Mouse (Mus musculus): ENCODE measurements around the gene Tescl. TPM values are rescaled to one million over a fixed set of nuclear protein-coding genes. Genes with fewer than 3 reads are reported as not detected.

The Tescl gene
- total and polyA plus RNA-seq, 3 experiments = not detected

DNA sequence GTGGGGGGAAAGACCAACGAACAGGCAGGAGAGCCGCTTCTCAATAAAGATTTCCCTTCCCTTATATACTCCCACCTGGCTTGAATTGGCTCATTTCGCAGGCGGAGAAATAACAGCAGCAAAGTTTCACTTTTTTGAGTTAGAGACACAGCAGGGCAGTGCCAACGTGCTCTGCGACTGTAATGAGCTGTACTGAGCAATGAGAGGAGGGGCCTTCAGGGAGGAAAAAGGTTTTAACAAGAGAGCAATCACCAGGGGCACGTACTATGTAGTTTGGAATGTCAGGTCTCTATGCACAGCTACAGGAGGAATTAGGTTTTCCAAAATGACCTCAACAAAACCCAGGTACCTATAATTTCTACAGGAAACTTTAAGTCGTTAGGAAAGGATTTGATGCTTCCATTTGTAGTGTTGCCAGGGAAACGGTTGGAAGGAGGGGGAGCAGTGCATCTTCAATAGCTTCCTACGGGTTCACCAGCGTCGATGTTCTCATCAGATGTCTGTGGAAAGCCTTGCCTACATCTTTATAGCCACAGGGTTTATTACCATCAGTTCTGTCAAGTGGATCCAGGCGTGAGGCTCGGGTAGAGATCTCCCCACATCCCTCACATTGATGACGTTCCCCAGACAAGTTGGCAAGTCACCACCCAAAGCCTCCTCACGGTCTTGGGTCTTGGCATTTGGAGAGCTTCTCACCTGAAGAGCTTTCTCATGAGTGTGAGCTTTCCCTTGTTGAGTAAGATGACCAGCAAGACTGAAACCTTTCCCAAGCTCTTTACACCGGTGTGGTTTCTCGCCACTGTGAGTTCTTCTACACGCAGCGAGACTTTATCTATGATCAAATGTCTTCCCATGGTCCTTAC lies 7.2 kb downstream of the Tescl start:
- Histone ChIP-seq H3K4me1 (ENCODE audit: control insufficient read depth in 1 of 2, insufficient read depth in 2 of 2, low read length in 2 of 2) (no peaks in the 10 kb centered on the region), H3K36me3 (ENCODE audit: control insufficient read depth in 1 of 2, insufficient read depth in 2 of 2, low read length in 2 of 2) (no peaks in the 10 kb centered on the region), H3K9me3 (replicated peaks; ENCODE audit: insufficient read depth, low read length) (no peaks in the 10 kb centered on the region), H3K4me3 (ENCODE audit: control insufficient read depth in 1 of 2, insufficient read depth in 1 of 2, low read depth in 2 of 2, low read length in 2 of 2) (no peak overlapping the region), H3K9ac (ENCODE audit: control insufficient read depth, low read depth, low read length, poor library complexity, severe bottlenecking) (no peak overlapping the region), H3K79me2 (ENCODE audit: control insufficient read depth, insufficient read depth, low read length, poor library complexity) (no peaks in the 10 kb centered on the region), H3K27ac (ENCODE audit: control insufficient read depth, low read depth, low read length) (no peak overlapping the region), H3K27me3 (ENCODE audit: control insufficient read depth in 1 of 2, insufficient read depth in 2 of 2, low read length in 2 of 2) (no peaks in the 10 kb centered on the region; a peak in 2 of 4 replicates)
- no peak for DNase-seq (ENCODE audit: low read depth, low spot score)
- TF ChIP-seq MAX (IDR thresholded peaks at IDR 0.05; ENCODE audit: low read length) = no peak
- no peak for TF ChIP-seq ZC3H11A (IDR thresholded peaks at IDR 0.05; ENCODE audit: low read depth, low read length)
- TF ChIP-seq POLR2AphosphoS2 (IDR thresholded peaks at IDR 0.05; ENCODE audit: low read length) = no peak
- TF ChIP-seq MAFK (IDR thresholded peaks at IDR 0.05; ENCODE audit: borderline replicate concordance, low read depth, low read length) = no peak
- TF ChIP-seq SIN3A (IDR thresholded peaks at IDR 0.05; ENCODE audit: low read length) = no peak
- TF ChIP-seq JUND (IDR thresholded peaks at IDR 0.05; ENCODE audit: low read depth, low read length) = no peak
- no peak for TF ChIP-seq MXI1 (IDR thresholded peaks at IDR 0.05; ENCODE audit: low read depth, low read length)

- no peaks in the 10 kb centered on the region for H3K79me2 ChIP-seq (ENCODE audit: control insufficient read depth, insufficient read depth, low read length, poor library complexity)
- H3K9me3 ChIP-seq (replicated peaks; ENCODE audit: insufficient read depth, low read length) = no peaks in the 10 kb centered on the region
- no peaks in the 10 kb centered on the region; a peak in 2 of 4 replicates for H3K27me3 ChIP-seq (ENCODE audit: control insufficient read depth in 1 of 2, insufficient read depth in 2 of 2, low read length in 2 of 2)
- TF ChIP-seq USF2 (IDR thresholded peaks at IDR 0.05; ENCODE audit: borderline replicate concordance in 1 of 2, insufficient read depth in 1 of 2, low read depth in 1 of 2, low read length in 2 of 2) = no peak
- no peak for TF ChIP-seq ZKSCAN1 (IDR thresholded peaks at IDR 0.05; ENCODE audit: low read depth, low read length)
- no peak for TF ChIP-seq POLR2AphosphoS5 (IDR thresholded peaks at IDR 0.05; ENCODE audit: borderline replicate concordance, low read depth, low read length)
- TF ChIP-seq UBTF (IDR thresholded peaks at IDR 0.05; ENCODE audit: borderline replicate concordance, insufficient read depth, low read depth, low read length) = no peak
- no peak overlapping the region for H3K9ac ChIP-seq (ENCODE audit: control insufficient read depth, low read depth, low read length, poor library complexity, severe bottlenecking)
- no peaks in the 10 kb centered on the region for H3K36me3 ChIP-seq (ENCODE audit: control insufficient read depth in 1 of 2, insufficient read depth in 2 of 2, low read length in 2 of 2)
- no peaks in the 10 kb centered on the region for H3K4me1 ChIP-seq (ENCODE audit: control insufficient read depth in 1 of 2, insufficient read depth in 2 of 2, low read length in 2 of 2)
- H3K27ac ChIP-seq (ENCODE audit: control insufficient read depth, low read depth, low read length) = no peak overlapping the region
- H3K4me3 ChIP-seq (ENCODE audit: control insufficient read depth in 1 of 2, insufficient read depth in 1 of 2, low read depth in 2 of 2, low read length in 2 of 2) = no peak overlapping the region
- no peak for DNase-seq (ENCODE audit: low read depth, low spot score)
Measured at GRCm38 (mm10) chr7:24325675-24326128, 8.0 kb downstream of the Tescl start.

DNA sequence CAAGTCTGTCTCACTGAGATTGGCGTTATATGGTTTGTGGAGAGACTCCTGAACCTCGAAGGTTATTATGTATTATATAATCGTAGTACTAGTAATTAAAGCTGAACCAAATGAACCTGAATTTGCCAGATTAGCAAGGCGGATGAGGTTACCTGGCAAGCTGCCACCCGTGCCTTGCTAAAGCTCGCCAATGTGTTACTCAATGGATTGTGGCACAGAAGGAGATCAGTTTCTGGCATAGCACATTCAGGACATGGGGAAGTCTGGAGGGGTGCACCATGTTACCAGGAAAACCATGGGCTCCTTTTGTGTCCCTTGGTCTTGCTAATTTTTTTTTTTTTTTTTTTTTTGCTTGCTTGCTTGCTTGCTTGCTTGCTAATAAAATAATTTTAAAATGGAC lies 8.5 kb downstream of the Tescl start:
- no peaks in the 10 kb centered on the region for H3K79me2 ChIP-seq (ENCODE audit: control insufficient read depth, insufficient read depth, low read length, poor library complexity)

More for the DNA sequence above, 8.5 kb downstream of the Tescl start:
- no peaks in the 10 kb centered on the region for H3K9me3 ChIP-seq (replicated peaks; ENCODE audit: insufficient read depth, low read length)
- H3K36me3 ChIP-seq (ENCODE audit: control insufficient read depth in 1 of 2, insufficient read depth in 2 of 2, low read length in 2 of 2) = no peaks in the 10 kb centered on the region
- H3K9ac ChIP-seq (ENCODE audit: control insufficient read depth, low read depth, low read length, poor library complexity, severe bottlenecking) = no peak overlapping the region
- DNase-seq (ENCODE audit: low read depth, low spot score) = no peak
- H3K27ac ChIP-seq (ENCODE audit: control insufficient read depth, low read depth, low read length) = no peak overlapping the region
- no peaks in the 10 kb centered on the region for H3K4me1 ChIP-seq (ENCODE audit: control insufficient read depth in 1 of 2, insufficient read depth in 2 of 2, low read length in 2 of 2)
- H3K27me3 ChIP-seq (ENCODE audit: control insufficient read depth in 1 of 2, insufficient read depth in 2 of 2, low read length in 2 of 2) = no peaks in the 10 kb centered on the region; a peak in 2 of 4 replicates
- no peak overlapping the region for H3K4me3 ChIP-seq (ENCODE audit: control insufficient read depth in 1 of 2, insufficient read depth in 1 of 2, low read depth in 2 of 2, low read length in 2 of 2)
- no peak for TF ChIP-seq POLR2AphosphoS2 (IDR thresholded peaks at IDR 0.05; ENCODE audit: low read length)
- TF ChIP-seq UBTF (IDR thresholded peaks at IDR 0.05; ENCODE audit: borderline replicate concordance, insufficient read depth, low read depth, low read length) = no peak
- TF ChIP-seq HCFC1 (IDR thresholded peaks at IDR 0.05; ENCODE audit: low read depth, low read length) = no peak
- no peak for TF ChIP-seq GABPA (IDR thresholded peaks at IDR 0.05; ENCODE audit: low read depth, low read length)
- no peak for TF ChIP-seq ETS1 (IDR thresholded peaks at IDR 0.05; ENCODE audit: low read depth, low read length)
- no peak for TF ChIP-seq SMC3 (IDR thresholded peaks at IDR 0.05; ENCODE audit: low read depth, low read length)

All from MEL (cell line).